Mouse (Mus musculus) kidney, adult 2 months (tissue): ENCODE measurements around the gene Tmf1. TPM values are rescaled to one million over a fixed set of nuclear protein-coding genes. Genes with fewer than 3 reads are reported as not detected.
A peak's percentile ranks its signal among the peaks of the same experiment; 100 is the strongest.

Experiments used
- DNase-seq: peaks from one replicate; pipeline ENCODE4 v3.0.0; 2021
- H3K27ac ChIP-seq: fragments of 200-500 bp; 2 replicates; pipeline ENCODE4 v1.5.1; 2012; ENCODE audit warnings: low read depth, low read length, control low read depth, inconsistent platforms; ENCODE audit not compliant: insufficient read depth
- H3K27me3 ChIP-seq: fragments of 200-500 bp; replicated peaks from 2 replicates; pipeline ENCODE4 v1.6.1; 2012; ENCODE audit warnings: mild to moderate bottlenecking, moderate library complexity, low read length, inconsistent platforms; ENCODE audit not compliant: control insufficient read depth, insufficient read depth
- H3K36me3 ChIP-seq: fragments of 200-500 bp; 2 replicates; pipeline ENCODE4 v1.6.1; 2012; ENCODE audit warnings: mild to moderate bottlenecking, moderate library complexity, low read length, inconsistent platforms; ENCODE audit not compliant: control insufficient read depth, insufficient read depth
- H3K4me1 ChIP-seq: fragments of 200-500 bp; 2 replicates; pipeline ENCODE4 v1.6.1; 2011; ENCODE audit warnings: low read length; ENCODE audit not compliant: control insufficient read depth, insufficient read depth
- H3K4me3 ChIP-seq: fragments of 200-500 bp; 2 replicates; pipeline ENCODE4 v1.5.1; 2011; ENCODE audit warnings: mild to moderate bottlenecking, low read depth, low read length, control low read depth; ENCODE audit not compliant: insufficient read depth
- CTCF ChIP-seq: fragments of 200-500 bp; conservative IDR thresholded peaks from 2 replicates; pipeline ENCODE4 v1.5.1; 2011; ENCODE audit warnings: low read depth, mild to moderate bottlenecking, control low read depth, low read length, moderate library complexity, mixed read lengths; ENCODE audit not compliant: insufficient read depth, insufficient read length
- POLR2A ChIP-seq: fragments of 200-500 bp; IDR thresholded peaks from one replicate; pipeline ENCODE4 v1.6.1; 2011; ENCODE audit warnings: low read depth, low read length, control low read depth
- WGBS: fragments of 180-500 bp; shearing (Covaris S2); methylation state at CpG from one replicate; pipeline ENCODE4 v1.1.7; 2018; 5-methylcytosine and 5-hydroxymethylcytosine counted together
- polyA plus RNA-seq: library from polyadenylated mRNA; depleted of rRNA; stranded (reverse); fragments of >200 nt; gene quantifications from 2 replicates; pipeline ENCODE4 v1.2.3, GENCODE M21; 2012

The Tmf1 gene
- polyA plus RNA-seq, 1 experiment: 4.1 TPM

DNA sequence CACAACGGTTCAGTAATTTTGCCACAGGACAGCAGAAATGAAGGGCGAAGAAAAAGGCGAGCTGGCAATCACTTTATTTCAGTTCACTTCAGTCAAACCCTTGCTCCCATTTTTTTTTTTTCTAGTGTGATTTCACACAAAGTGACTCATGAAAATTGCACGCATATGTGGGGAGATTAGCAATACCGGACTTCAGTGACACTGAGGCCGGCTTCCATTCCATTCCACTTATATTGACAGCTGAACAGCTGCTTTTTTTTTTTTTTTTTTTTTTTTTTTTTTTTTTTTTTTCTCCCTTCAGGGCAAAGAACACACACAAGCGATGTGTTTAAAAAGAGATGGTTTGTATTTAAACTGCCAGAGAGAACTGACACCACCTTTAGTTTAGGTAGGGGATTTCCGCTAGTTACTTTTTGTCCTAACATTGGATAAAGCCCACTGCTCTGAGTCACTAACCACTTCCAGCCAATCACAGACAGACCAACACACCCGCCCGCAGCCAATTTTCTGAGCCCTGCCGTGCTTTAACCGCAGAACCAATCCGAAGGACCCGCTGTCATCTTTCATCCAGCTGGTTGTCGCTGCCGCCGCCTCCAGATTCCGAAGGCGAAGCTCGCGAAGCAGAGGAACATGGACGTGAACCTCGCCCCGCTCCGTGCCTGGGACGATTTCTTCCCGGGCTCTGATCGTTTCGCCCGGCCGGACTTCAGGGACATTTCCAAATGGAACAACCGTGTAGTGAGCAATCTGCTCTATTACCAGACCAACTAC is 31.5 kb upstream of the Tmf1 start, which contains the start of gene Arl6ip5:
TSS of gene Arl6ip5 (plus strand) at position 499 of the 771 bp plus-strand sequence.
- Histone ChIP-seq H3K27me3 (no peaks in the 10 kb centered on the region), H3K27ac (peak within 1 kb of the TSS; percentile 86), H3K36me3 (no peaks in the 10 kb centered on the region), H3K4me3 (peak within 1 kb of the TSS; percentile 92), H3K4me1 (peaks cover 4% of the 10 kb centered on the region)
- 5% methylated on average over 32 of the region's 32 CpGs for WGBS
- TF ChIP-seq CTCF: no peak
- TF ChIP-seq POLR2A: peak; percentile 59
- DNase-seq: peak; percentile 95

DNA sequence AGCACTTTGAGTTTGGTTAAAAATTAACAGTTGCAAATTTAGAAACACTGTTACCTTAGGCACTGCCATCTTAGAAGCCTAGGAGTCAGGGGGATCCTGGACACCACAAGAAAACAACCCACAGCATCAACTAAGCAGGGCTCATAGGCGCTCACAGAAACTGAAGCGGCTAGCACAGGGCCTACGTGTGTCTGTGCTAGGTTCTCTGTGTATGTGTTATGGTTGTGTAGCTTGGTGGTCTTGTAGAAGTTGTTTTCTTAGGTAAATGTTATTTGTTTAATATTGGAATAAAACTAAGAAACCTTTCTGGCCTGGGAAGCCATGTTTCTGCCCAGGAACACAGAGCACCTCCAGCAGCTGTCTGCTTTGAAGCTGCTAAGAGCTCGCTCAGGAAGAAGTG is 30.8 kb upstream of the Tmf1 start:
- DNase-seq: no peak
- no peak overlapping the region for H3K4me3 ChIP-seq
- no peaks in the 10 kb centered on the region for H3K36me3 ChIP-seq
- TF ChIP-seq CTCF: no peak
- TF ChIP-seq POLR2A: no peak
- H3K27me3 ChIP-seq: no peaks in the 10 kb centered on the region
- peaks cover 4% of the 10 kb centered on the region for H3K4me1 ChIP-seq
- no peak overlapping the region; the same call in 1 of the 2 replicates for H3K27ac ChIP-seq
- 82% methylated on average over 4 of the region's 4 CpGs for WGBS

GRCm38 (mm10) chr6:97209201-97209600 is 30.3 kb upstream of the Tmf1 start:
- Histone ChIP-seq H3K27me3 (no peaks in the 10 kb centered on the region), H3K27ac (no peak overlapping the region), H3K4me3 (no peak overlapping the region), H3K36me3 (no peaks in the 10 kb centered on the region), H3K4me1 (peaks cover 7% of the 10 kb centered on the region)
- no peak for TF ChIP-seq POLR2A
- no peak for TF ChIP-seq CTCF
- no peak for DNase-seq
- WGBS: 48% methylated on average over 3 of the region's 3 CpGs

- no peaks in the 10 kb centered on the region for H3K27me3 ChIP-seq
- H3K27ac ChIP-seq: peak overlapping the region; percentile 39; the same call in 1 of the 2 replicates
- peaks cover 7% of the 10 kb centered on the region for H3K4me1 ChIP-seq
- H3K36me3 ChIP-seq: no peaks in the 10 kb centered on the region
- no peak overlapping the region for H3K4me3 ChIP-seq
- WGBS: 47% methylated on average over 3 of the region's 3 CpGs
- DNase-seq: peak; percentile 52
- TF ChIP-seq CTCF (no peak), POLR2A (no peak)
These were observed 29.5 kb upstream of the Tmf1 start for GRCm38 (mm10) chr6:97208406-97208805.

DNA sequence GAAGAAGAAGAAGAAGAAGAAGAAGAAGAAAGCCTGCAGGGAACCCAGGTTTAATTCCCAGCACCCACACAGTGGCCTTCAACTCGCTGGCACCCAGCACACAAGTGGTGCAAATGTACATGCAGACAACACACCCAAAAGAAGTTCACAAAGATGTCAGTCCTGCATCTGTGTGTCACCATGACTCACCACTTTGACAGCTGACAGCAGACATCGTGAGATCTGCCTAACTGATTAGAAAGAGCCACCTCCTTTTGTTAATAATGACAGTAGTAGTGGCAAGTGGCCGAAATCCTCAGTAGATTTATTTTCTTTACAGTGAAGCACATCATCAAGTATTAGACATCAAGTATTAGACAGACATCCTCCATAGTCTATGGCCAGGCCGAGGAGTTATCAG is 28.2 kb upstream of the Tmf1 start:
- Histone ChIP-seq H3K27ac (no peak overlapping the region), H3K4me3 (no peak overlapping the region), H3K4me1 (peaks cover 6% of the 10 kb centered on the region), H3K27me3 (no peaks in the 10 kb centered on the region), H3K36me3 (no peaks in the 10 kb centered on the region)
- no peak for DNase-seq
- TF ChIP-seq POLR2A (no peak), CTCF (no peak)
- WGBS: 82% methylated on average over 4 of the region's 4 CpGs

DNA sequence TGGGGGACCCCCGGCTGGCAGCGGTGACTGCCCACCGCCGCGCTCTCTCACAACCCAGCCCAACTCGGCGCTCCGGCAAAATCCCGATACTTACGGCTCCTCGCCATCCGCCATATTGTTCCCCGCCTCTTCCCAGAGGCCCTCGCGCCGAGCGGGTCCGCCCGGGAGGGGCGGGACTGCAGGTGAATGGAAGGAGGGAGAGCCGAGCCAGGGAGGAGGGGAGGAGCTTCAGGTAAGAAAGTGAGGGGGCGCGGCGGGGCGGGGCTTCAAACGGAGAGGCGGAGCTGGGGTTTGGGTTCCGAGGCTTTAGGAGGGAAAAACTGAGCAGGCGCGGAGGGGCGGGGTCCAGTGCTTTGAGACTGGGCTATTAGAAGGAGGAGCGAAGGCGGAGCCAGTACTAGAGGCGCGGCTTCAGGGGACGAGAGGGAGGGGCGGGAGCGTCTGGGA is 26.5 kb upstream of the Tmf1 start, which contains the start of gene Uba3:
TSS of gene Uba3 (minus strand) at position 209 of the 447 bp plus-strand sequence.
- no peaks in the 10 kb centered on the region for H3K27me3 ChIP-seq
- DNase-seq: peak; percentile 100
- H3K27ac ChIP-seq: peak within 1 kb of the TSS; percentile 74
- WGBS: 1% methylated on average over 38 of the region's 38 CpGs
- H3K4me3 ChIP-seq: peak within 1 kb of the TSS; percentile 95
- peak; percentile 68 for TF ChIP-seq POLR2A
- TF ChIP-seq CTCF: no peak
- no peaks in the 10 kb centered on the region for H3K36me3 ChIP-seq
- peaks cover 3% of the 10 kb centered on the region; the same call in 1 of the 2 replicates for H3K4me1 ChIP-seq

GRCm38 (mm10) chr6:97204952-97205351 is 26.0 kb upstream of the Tmf1 start:
- H3K27me3 ChIP-seq: no peaks in the 10 kb centered on the region
- peaks cover 3% of the 10 kb centered on the region; the same call in 1 of the 2 replicates for H3K4me1 ChIP-seq
- no peak for DNase-seq
- H3K4me3 ChIP-seq: peak overlapping the region; percentile 95
- peak overlapping the region; percentile 74 for H3K27ac ChIP-seq
- no peaks in the 10 kb centered on the region for H3K36me3 ChIP-seq
- TF ChIP-seq CTCF (no peak), POLR2A (no peak)
- 0% methylated on average over 16 of the region's 16 CpGs for WGBS
